Mouse (Mus musculus): ENCODE data around the gene Cpb2. TPM values are rescaled to one million over a fixed set of nuclear protein-coding genes. Genes with fewer than 3 reads are reported as not detected.

Gene Cpb2
- polyA plus RNA-seq (2015; fragmentation: Nextera tagmentation; extraction: Ambion mirVana) = 18.2 and 19.8 TPM in 2 replicates

DNA sequence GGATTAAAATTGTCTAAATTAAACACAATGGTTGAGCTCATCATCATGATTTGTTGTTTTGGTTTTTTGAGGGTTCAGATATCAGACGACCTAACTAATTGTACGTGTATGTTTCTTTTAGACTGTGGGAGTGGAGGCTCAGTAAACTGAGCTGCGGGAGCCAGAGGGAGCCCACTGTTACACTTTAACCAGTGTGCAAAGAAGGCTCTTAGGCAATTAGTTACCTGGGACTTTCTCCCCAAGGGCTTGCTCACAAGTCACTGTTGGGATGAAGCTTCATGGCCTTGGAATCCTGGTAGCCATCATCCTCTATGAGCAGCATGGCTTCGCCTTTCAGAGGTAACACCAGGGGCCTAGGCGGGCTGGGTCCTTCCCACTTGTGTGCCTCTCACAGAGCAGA lies at the start of gene Cpb2:
Cpb2 (plus strand) TSS at position 201 of the 400 bp plus-strand sequence.
- Histone ChIP-seq H3K4me1 (ENCODE audit: insufficient read depth, low read length) (0 out of 2 replicates have a peak, but pooled peaks cover 6% of the 10 kb centered on the region), H3K9ac (replicated peaks; ENCODE audit: low read length) (no peak within 1 kb of the TSS), H3K27me3 (ENCODE audit: insufficient read depth, low read length) (no peaks in the 10 kb centered on the region), H3K9me3 (ENCODE audit: low read length) (no peaks in the 10 kb centered on the region), H3K27ac (ENCODE audit: low read length) (peak within 1 kb of the TSS; percentile 61), H3K36me3 (ENCODE audit: insufficient read depth, low read length) (no peaks in the 10 kb centered on the region), H3K4me3 (ENCODE audit: low read length) (no peak within 1 kb of the TSS), H3K4me2 (replicated peaks; ENCODE audit: low read depth, low read length) (0 out of 2 replicates have a peak within 1 kb of the TSS, but pooled peaks have one; percentile 13)
- 55% methylated on average over 5 of the region's 5 CpGs for WGBS
- ATAC-seq (ENCODE audit: low FRiP score, low TSS enrichment) = peak; percentile 86

GRCm38 (mm10) chr14:75192427-75192826 lies 49.7 kb upstream of the Cpb2 start:
- 69% methylated on average over 10 of the region's 10 CpGs for WGBS
- no peak overlapping the region for H3K27ac ChIP-seq (ENCODE audit: low read length)
- no peaks in the 10 kb centered on the region for H3K4me1 ChIP-seq (ENCODE audit: insufficient read depth, low read length)
- H3K9ac ChIP-seq (replicated peaks; ENCODE audit: low read length) = no peak overlapping the region
- H3K4me3 ChIP-seq (ENCODE audit: low read length) = no peak overlapping the region
- no peak overlapping the region for H3K4me2 ChIP-seq (replicated peaks; ENCODE audit: low read depth, low read length)
- no peaks in the 10 kb centered on the region for H3K36me3 ChIP-seq (ENCODE audit: insufficient read depth, low read length)
- H3K27me3 ChIP-seq (ENCODE audit: insufficient read depth, low read length) = no peaks in the 10 kb centered on the region
- ATAC-seq (ENCODE audit: low FRiP score, low TSS enrichment) = no peak
- H3K9me3 ChIP-seq (ENCODE audit: low read length) = no peaks in the 10 kb centered on the region

DNA sequence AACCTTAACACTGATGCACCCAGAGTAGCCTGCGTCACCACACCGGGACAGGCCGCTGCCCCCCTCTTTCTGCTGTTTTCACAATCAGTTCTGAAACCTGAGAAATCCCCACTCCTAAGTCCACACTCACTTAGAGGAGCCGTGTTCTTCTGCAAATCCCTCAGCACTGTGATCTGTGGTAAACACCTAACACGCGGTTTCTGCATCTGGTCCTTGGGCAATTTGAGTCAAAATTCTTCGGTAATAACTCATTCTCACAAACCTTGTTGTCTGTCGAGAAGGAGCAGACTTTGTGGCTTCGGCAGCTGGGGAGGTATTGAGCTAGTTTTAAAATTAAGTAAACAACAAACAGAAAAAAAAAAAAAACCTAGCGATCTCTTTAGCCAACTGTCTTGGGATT lies 49.2 kb upstream of the Cpb2 start:
- no peaks in the 10 kb centered on the region for H3K27me3 ChIP-seq (ENCODE audit: insufficient read depth, low read length)
- H3K4me2 ChIP-seq (replicated peaks; ENCODE audit: low read depth, low read length) = no peak overlapping the region
- no peak overlapping the region for H3K9ac ChIP-seq (replicated peaks; ENCODE audit: low read length)
- H3K4me3 ChIP-seq (ENCODE audit: low read length) = no peak overlapping the region
- 62% methylated on average over 10 of the region's 10 CpGs for WGBS
- ATAC-seq (ENCODE audit: low FRiP score, low TSS enrichment) = no peak
- no peaks in the 10 kb centered on the region for H3K4me1 ChIP-seq (ENCODE audit: insufficient read depth, low read length)
- H3K27ac ChIP-seq (ENCODE audit: low read length) = no peak overlapping the region
- no peaks in the 10 kb centered on the region for H3K9me3 ChIP-seq (ENCODE audit: low read length)
- no peaks in the 10 kb centered on the region for H3K36me3 ChIP-seq (ENCODE audit: insufficient read depth, low read length)

DNA sequence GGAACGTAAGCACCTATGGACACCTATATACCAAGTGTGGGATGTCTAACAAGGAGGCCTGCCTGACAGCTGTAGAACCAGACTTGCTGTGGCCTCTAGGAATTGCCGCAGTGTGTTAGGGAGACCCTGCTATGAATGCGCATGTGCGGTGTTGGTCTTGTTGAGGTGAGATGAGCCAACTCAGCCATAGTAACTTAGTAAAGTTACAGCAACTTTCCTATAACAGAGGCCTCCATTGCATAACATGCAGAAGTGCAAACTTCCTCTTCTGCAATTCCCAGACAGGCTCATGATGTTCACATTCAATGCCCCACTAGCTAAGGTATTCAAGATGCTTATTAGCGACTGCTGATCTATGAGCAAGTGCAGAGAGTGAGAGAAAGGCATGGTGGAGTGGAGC lies 46.6 kb upstream of the Cpb2 start:
- Histone ChIP-seq H3K4me2 (replicated peaks; ENCODE audit: low read depth, low read length) (no peak overlapping the region), H3K36me3 (ENCODE audit: insufficient read depth, low read length) (no peaks in the 10 kb centered on the region), H3K9me3 (ENCODE audit: low read length) (no peaks in the 10 kb centered on the region), H3K27ac (ENCODE audit: low read length) (no peak overlapping the region), H3K27me3 (ENCODE audit: insufficient read depth, low read length) (no peaks in the 10 kb centered on the region), H3K9ac (replicated peaks; ENCODE audit: low read length) (no peak overlapping the region), H3K4me3 (ENCODE audit: low read length) (no peak overlapping the region), H3K4me1 (ENCODE audit: insufficient read depth, low read length) (no peaks in the 10 kb centered on the region)
- ATAC-seq (ENCODE audit: low FRiP score, low TSS enrichment) = no peak
- WGBS = 88% methylated on average over 5 of the region's 5 CpGs

GRCm38 (mm10) chr14:75197027-75197426 lies 45.1 kb upstream of the Cpb2 start:
- Histone ChIP-seq H3K9ac (replicated peaks; ENCODE audit: low read length) (no peak overlapping the region), H3K4me2 (replicated peaks; ENCODE audit: low read depth, low read length) (no peak overlapping the region), H3K27me3 (ENCODE audit: insufficient read depth, low read length) (no peaks in the 10 kb centered on the region), H3K27ac (ENCODE audit: low read length) (no peak overlapping the region), H3K9me3 (ENCODE audit: low read length) (peaks cover 3% of the 10 kb centered on the region; the same call in 1 of the 2 replicates), H3K36me3 (ENCODE audit: insufficient read depth, low read length) (no peaks in the 10 kb centered on the region), H3K4me1 (ENCODE audit: insufficient read depth, low read length) (no peaks in the 10 kb centered on the region), H3K4me3 (ENCODE audit: low read length) (no peak overlapping the region)
- ATAC-seq (ENCODE audit: low FRiP score, low TSS enrichment) = no peak
- WGBS = 41% methylated on average over 5 of the region's 5 CpGs

GRCm38 (mm10) chr14:75197660-75198059 lies 44.4 kb upstream of the Cpb2 start:
- ATAC-seq (ENCODE audit: low FRiP score, low TSS enrichment) = no peak
- H3K9me3 ChIP-seq (ENCODE audit: low read length) = peaks cover 3% of the 10 kb centered on the region; the same call in 1 of the 2 replicates
- H3K4me1 ChIP-seq (ENCODE audit: insufficient read depth, low read length) = no peaks in the 10 kb centered on the region
- H3K4me3 ChIP-seq (ENCODE audit: low read length) = no peak overlapping the region
- 61% methylated on average over 7 of the region's 7 CpGs for WGBS
- H3K27ac ChIP-seq (ENCODE audit: low read length) = no peak overlapping the region
- H3K27me3 ChIP-seq (ENCODE audit: insufficient read depth, low read length) = no peaks in the 10 kb centered on the region
- H3K9ac ChIP-seq (replicated peaks; ENCODE audit: low read length) = no peak overlapping the region
- H3K4me2 ChIP-seq (replicated peaks; ENCODE audit: low read depth, low read length) = no peak overlapping the region
- no peaks in the 10 kb centered on the region for H3K36me3 ChIP-seq (ENCODE audit: insufficient read depth, low read length)

DNA sequence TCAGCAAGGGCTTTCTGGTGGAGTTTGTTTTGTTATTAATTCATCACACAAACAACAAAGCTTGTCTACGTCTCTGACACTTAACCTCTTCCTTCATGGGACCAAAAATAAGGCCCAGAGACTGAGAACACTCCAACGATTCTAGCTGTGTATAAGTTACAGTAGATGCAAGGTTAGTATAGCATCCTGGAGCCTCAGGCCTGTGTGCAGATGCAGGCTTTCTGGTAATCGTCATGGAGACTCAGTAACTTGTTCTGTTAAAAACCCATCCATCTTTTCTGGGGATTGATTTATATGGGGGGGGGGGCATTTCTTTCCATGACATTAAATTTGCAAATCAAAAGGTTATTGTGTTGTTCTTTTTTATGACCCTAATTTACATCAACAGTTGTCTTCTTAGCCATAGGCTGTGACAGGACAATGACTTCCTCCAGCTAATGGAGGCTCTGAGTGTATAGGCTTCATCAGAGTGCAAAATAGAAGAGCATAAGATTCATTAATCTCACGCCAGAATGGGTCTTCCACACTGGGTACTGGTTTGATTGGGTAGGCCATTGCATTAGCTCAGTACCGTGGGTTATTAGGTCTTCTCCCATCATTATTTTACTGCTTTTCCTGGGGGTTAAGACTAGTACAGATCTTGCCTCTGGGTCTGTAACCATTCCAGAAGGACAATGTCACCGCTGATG lies 36.6 kb upstream of the Cpb2 start:
- WGBS = 62% methylated on average over 6 of the region's 6 CpGs
- Histone ChIP-seq H3K4me2 (replicated peaks; ENCODE audit: low read depth, low read length) (no peak overlapping the region), H3K4me1 (ENCODE audit: insufficient read depth, low read length) (no peaks in the 10 kb centered on the region)

DNA sequence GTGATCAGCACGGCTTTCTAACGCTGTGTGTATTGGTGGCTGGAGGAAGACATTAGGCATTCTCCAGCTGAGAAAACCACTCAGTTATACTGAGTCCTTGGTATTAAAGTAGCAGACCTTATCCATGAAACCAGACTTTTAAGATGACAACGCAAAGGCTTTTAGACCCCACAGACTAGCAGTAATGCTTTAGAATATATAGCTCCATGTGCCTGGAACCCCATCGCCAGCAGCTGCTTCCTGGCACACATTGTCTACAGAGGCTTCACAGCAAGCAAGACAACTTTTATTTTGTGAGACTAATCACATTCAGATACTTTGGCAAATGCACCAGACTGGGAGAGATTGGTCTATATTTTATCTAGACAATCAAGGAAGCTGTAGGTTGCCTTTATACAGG lies 35.8 kb upstream of the Cpb2 start:
- no peak overlapping the region for H3K9ac ChIP-seq (replicated peaks; ENCODE audit: low read length)
- H3K4me2 ChIP-seq (replicated peaks; ENCODE audit: low read depth, low read length) = no peak overlapping the region
- H3K36me3 ChIP-seq (ENCODE audit: insufficient read depth, low read length) = no peaks in the 10 kb centered on the region
- H3K9me3 ChIP-seq (ENCODE audit: low read length) = peaks cover 3% of the 10 kb centered on the region; the same call in 1 of the 2 replicates
- H3K4me1 ChIP-seq (ENCODE audit: insufficient read depth, low read length) = no peaks in the 10 kb centered on the region
- H3K27me3 ChIP-seq (ENCODE audit: insufficient read depth, low read length) = no peaks in the 10 kb centered on the region
- H3K4me3 ChIP-seq (ENCODE audit: low read length) = no peak overlapping the region
- no peak overlapping the region for H3K27ac ChIP-seq (ENCODE audit: low read length)
- no peak for ATAC-seq (ENCODE audit: low FRiP score, low TSS enrichment)
- WGBS = 92% methylated on average over 4 of the region's 4 CpGs

More for the DNA sequence above, 36.6 kb upstream of the Cpb2 start:
- H3K9me3 ChIP-seq (ENCODE audit: low read length) = peaks cover 3% of the 10 kb centered on the region; the same call in 1 of the 2 replicates
- no peak overlapping the region for H3K4me3 ChIP-seq (ENCODE audit: low read length)
- H3K27ac ChIP-seq (ENCODE audit: low read length) = no peak overlapping the region
- no peaks in the 10 kb centered on the region for H3K36me3 ChIP-seq (ENCODE audit: insufficient read depth, low read length)
- no peak for ATAC-seq (ENCODE audit: low FRiP score, low TSS enrichment)
- H3K9ac ChIP-seq (replicated peaks; ENCODE audit: low read length) = no peak overlapping the region
- no peaks in the 10 kb centered on the region for H3K27me3 ChIP-seq (ENCODE audit: insufficient read depth, low read length)

DNA sequence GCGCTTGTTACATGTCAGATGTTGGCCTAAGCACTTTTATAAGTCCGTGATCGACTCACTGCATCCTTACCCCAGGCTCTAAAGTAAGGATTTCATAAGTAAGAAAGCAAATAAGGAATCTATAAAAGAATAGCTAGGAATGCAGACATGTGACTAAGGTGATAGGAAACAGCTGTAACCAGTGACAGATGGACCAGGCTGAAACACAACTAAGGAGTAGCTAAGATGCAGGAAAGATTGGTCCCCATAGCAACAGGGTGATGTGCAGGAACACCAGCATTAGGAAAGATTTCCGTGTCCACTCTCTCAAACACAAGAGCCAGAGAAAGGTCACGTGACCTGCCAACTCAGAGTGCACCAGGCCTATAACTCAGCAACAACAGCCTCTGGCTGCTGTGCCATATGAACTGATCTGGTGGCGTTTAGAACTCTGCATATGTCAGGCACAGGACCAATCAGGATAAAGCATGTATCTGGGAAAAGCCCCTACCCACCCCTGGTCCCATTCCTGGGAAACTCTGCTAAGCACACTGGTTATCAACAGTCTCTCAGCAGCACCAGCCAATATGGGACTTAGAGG lies 33.4 kb upstream of the Cpb2 start:
- 62% methylated on average over 6 of the region's 6 CpGs for WGBS
- no peaks in the 10 kb centered on the region for H3K4me1 ChIP-seq (ENCODE audit: insufficient read depth, low read length)
- H3K9ac ChIP-seq (replicated peaks; ENCODE audit: low read length) = no peak overlapping the region
- no peak overlapping the region for H3K27ac ChIP-seq (ENCODE audit: low read length)
- no peak overlapping the region for H3K4me2 ChIP-seq (replicated peaks; ENCODE audit: low read depth, low read length)
- H3K36me3 ChIP-seq (ENCODE audit: insufficient read depth, low read length) = no peaks in the 10 kb centered on the region
- H3K4me3 ChIP-seq (ENCODE audit: low read length) = no peak overlapping the region
- H3K27me3 ChIP-seq (ENCODE audit: insufficient read depth, low read length) = no peaks in the 10 kb centered on the region
- ATAC-seq (ENCODE audit: low FRiP score, low TSS enrichment) = no peak
- no peaks in the 10 kb centered on the region for H3K9me3 ChIP-seq (ENCODE audit: low read length)

- Histone ChIP-seq H3K27me3 (ENCODE audit: insufficient read depth, low read length) (no peaks in the 10 kb centered on the region), H3K9me3 (ENCODE audit: low read length) (no peaks in the 10 kb centered on the region), H3K36me3 (ENCODE audit: insufficient read depth, low read length) (no peaks in the 10 kb centered on the region), H3K4me3 (ENCODE audit: low read length) (no peak overlapping the region), H3K4me1 (ENCODE audit: insufficient read depth, low read length) (no peaks in the 10 kb centered on the region), H3K9ac (replicated peaks; ENCODE audit: low read length) (no peak overlapping the region), H3K27ac (ENCODE audit: low read length) (no peak overlapping the region), H3K4me2 (replicated peaks; ENCODE audit: low read depth, low read length) (no peak overlapping the region)
- ATAC-seq (ENCODE audit: low FRiP score, low TSS enrichment) = no peak
- WGBS = 78% methylated on average over 11 of the region's 11 CpGs
Observed at GRCm38 (mm10) chr14:75213752-75214151, 28.3 kb upstream of the Cpb2 start.
